Mouse (Mus musculus) heart, embryonic 13.5 days (tissue): ENCODE results near the gene Tm4sf5. TPM values are rescaled to one million over a fixed set of nuclear protein-coding genes. Genes with fewer than 3 reads are reported as not detected.
A peak's percentile ranks its signal among the peaks of the same experiment; 100 is the strongest.
"Not testable (repeated sequence)": the region's sequence is repeated elsewhere in the genome, so short reads cannot be mapped to it uniquely, and the experiment has no call there.

Source experiments
- ATAC-seq: fragments of 200-750 bp; cut with Nextera tagmentation; 2 replicates; pipeline ENCODE4 v1.8.0; 2017; ENCODE audit warnings: moderate TSS enrichment; ENCODE audit not compliant: insufficient number of reproducible peaks, low FRiP score, low TSS enrichment; ENCODE audit errors: extremely low read depth
- H3K27ac ChIP-seq: fragments of 300-500 bp; sonication (generic); replicated peaks from 2 replicates; pipeline ENCODE4 v1.5.1; 2015; ENCODE audit warnings: moderate library complexity, mild to moderate bottlenecking, inconsistent platforms
- H3K27me3 ChIP-seq: fragments of 300-500 bp; sonication (generic); replicated peaks from 2 replicates; pipeline ENCODE4 v1.6.1; 2015; ENCODE audit warnings: mild to moderate bottlenecking, inconsistent platforms
- H3K36me3 ChIP-seq: fragments of 300-500 bp; sonication (generic); 2 replicates; pipeline ENCODE4 v1.6.1; 2015; ENCODE audit warnings: mild to moderate bottlenecking, inconsistent platforms
- H3K4me1 ChIP-seq: fragments of 300-500 bp; sonication (generic); 2 replicates; pipeline ENCODE4 v1.6.1; 2015; ENCODE audit warnings: inconsistent platforms
- H3K4me2 ChIP-seq: fragments of 300-500 bp; sonication (generic); 2 replicates; pipeline ENCODE4 v1.6.1; 2015; ENCODE audit warnings: inconsistent platforms, mild to moderate bottlenecking, moderate library complexity
- H3K4me3 ChIP-seq: fragments of 300-500 bp; sonication (generic); 2 replicates; pipeline ENCODE4 v1.5.1; 2015; ENCODE audit warnings: moderate library complexity, mild to moderate bottlenecking, inconsistent platforms
- H3K9ac ChIP-seq: fragments of 300-500 bp; sonication (generic); 2 replicates; pipeline ENCODE4 v1.6.1; 2015; ENCODE audit warnings: inconsistent platforms, mild to moderate bottlenecking, moderate library complexity
- H3K9me3 ChIP-seq: fragments of 300-500 bp; sonication (generic); 2 replicates; pipeline ENCODE4 v1.6.1; 2016; ENCODE audit warnings: inconsistent platforms
- WGBS: fragments of 180-500 bp; shearing (Covaris S2); methylation state at CpG from one replicate; pipeline ENCODE4 v1.1.7; 2015; ENCODE audit warnings: mixed read lengths; 5-methylcytosine and 5-hydroxymethylcytosine counted together
- polyA plus RNA-seq: library from polyadenylated mRNA; unstranded; fragments of >200 nt; fragmentation: Nextera tagmentation; extraction: Ambion mirVana; gene quantifications from 2 replicates; pipeline ENCODE4 v1.2.1, GENCODE M21; 2015

Tm4sf5 gene
- 8.4 and 8.5 TPM in 2 replicates for polyA plus RNA-seq

GRCm38 (mm10) chr11:70504970-70505369 lies at the start of gene Tm4sf5:
TSS of gene Tm4sf5 (plus strand) at chr11:70505244.
- H3K36me3 ChIP-seq = no peaks in the 10 kb centered on the region
- H3K4me2 ChIP-seq = no peak within 1 kb of the TSS
- H3K9me3 ChIP-seq = no peaks in the 10 kb centered on the region
- H3K4me1 ChIP-seq = peaks cover 3% of the 10 kb centered on the region; the same call in 1 of the 2 replicates
- H3K27ac ChIP-seq = no peak within 1 kb of the TSS
- H3K4me3 ChIP-seq = no peak within 1 kb of the TSS
- ATAC-seq = no peak
- H3K9ac ChIP-seq = no peak within 1 kb of the TSS
- peaks cover 40% of the 10 kb centered on the region for H3K27me3 ChIP-seq
- 41% methylated on average over 9 of the region's 9 CpGs for WGBS

- Histone ChIP-seq H3K4me1 (peaks cover 9% of the 10 kb centered on the region), H3K27me3 (peaks cover 45% of the 10 kb centered on the region), H3K27ac (0 out of 2 replicates have a peak within 1 kb of the TSS, but pooled peaks have one; percentile 29), H3K9ac (peak within 1 kb of the TSS; percentile 84), H3K4me2 (peak within 1 kb of the TSS; percentile 88), H3K9me3 (peaks cover 3% of the 10 kb centered on the region; the same call in 1 of the 2 replicates), H3K36me3 (peaks cover 14% of the 10 kb centered on the region), H3K4me3 (peak within 1 kb of the TSS; percentile 65)
- WGBS = 14% methylated on average over 32 of the region's 32 CpGs
- ATAC-seq = no peak
These were observed 46.1 kb upstream of the Tm4sf5 start, which contains the start of gene Zmynd15 for GRCm38 (mm10) chr11:70458688-70459600. TSS of gene Zmynd15 (plus strand) at chr11:70459433.

GRCm38 (mm10) chr11:70459601-70460101 lies 45.4 kb upstream of the Tm4sf5 start, which contains the start of gene Cxcl16:
TSS of gene Cxcl16 (minus strand) at chr11:70459984.
- H3K9me3 ChIP-seq = peaks cover 3% of the 10 kb centered on the region; the same call in 1 of the 2 replicates
- ATAC-seq = no peak
- H3K27me3 ChIP-seq = peaks cover 52% of the 10 kb centered on the region
- peaks cover 9% of the 10 kb centered on the region for H3K4me1 ChIP-seq
- H3K36me3 ChIP-seq = peaks cover 9% of the 10 kb centered on the region
- 0 out of 2 replicates have a peak within 1 kb of the TSS, but pooled peaks have one; percentile 29 for H3K27ac ChIP-seq
- H3K4me3 ChIP-seq = peak within 1 kb of the TSS; percentile 65
- 2% methylated on average over 30 of the region's 30 CpGs for WGBS
- peak within 1 kb of the TSS; percentile 84 for H3K9ac ChIP-seq
- peak within 1 kb of the TSS; percentile 88 for H3K4me2 ChIP-seq

GRCm38 (mm10) chr11:70463970-70464369 lies 41.1 kb upstream of the Tm4sf5 start:
- 63% methylated on average over 5 of the region's 5 CpGs for WGBS
- no peak for ATAC-seq
- H3K36me3 ChIP-seq = no peaks in the 10 kb centered on the region
- no peak overlapping the region for H3K4me3 ChIP-seq
- peaks cover 3% of the 10 kb centered on the region; the same call in 1 of the 2 replicates for H3K9me3 ChIP-seq
- H3K4me1 ChIP-seq = peaks cover 32% of the 10 kb centered on the region
- no peak overlapping the region for H3K27ac ChIP-seq
- no peak overlapping the region for H3K9ac ChIP-seq
- H3K27me3 ChIP-seq = peaks cover 73% of the 10 kb centered on the region
- no peak overlapping the region for H3K4me2 ChIP-seq

- Histone ChIP-seq H3K27me3 (peaks cover 67% of the 10 kb centered on the region), H3K4me1 (peaks cover 29% of the 10 kb centered on the region), H3K9ac (peak overlapping the region; percentile 74), H3K27ac (peak overlapping the region; percentile 63; the same call in 1 of the 2 replicates), H3K4me2 (peak overlapping the region; percentile 73), H3K36me3 (no peaks in the 10 kb centered on the region), H3K9me3 (peaks cover 3% of the 10 kb centered on the region; the same call in 1 of the 2 replicates), H3K4me3 (peak overlapping the region; percentile 48)
- WGBS = 21% methylated on average over 16 of the region's 16 CpGs
- no peak for ATAC-seq
These were observed 39.8 kb upstream of the Tm4sf5 start for GRCm38 (mm10) chr11:70465211-70465610.

- peaks cover 29% of the 10 kb centered on the region for H3K4me1 ChIP-seq
- peak overlapping the region; percentile 48 for H3K4me3 ChIP-seq
- H3K9ac ChIP-seq = peak overlapping the region; percentile 74
- H3K9me3 ChIP-seq = peaks cover 3% of the 10 kb centered on the region; the same call in 1 of the 2 replicates
- H3K36me3 ChIP-seq = no peaks in the 10 kb centered on the region
- H3K27ac ChIP-seq = peak overlapping the region; percentile 63
- H3K27me3 ChIP-seq = peaks cover 61% of the 10 kb centered on the region
- peak overlapping the region; percentile 73 for H3K4me2 ChIP-seq
- WGBS = 8% methylated on average over 23 of the region's 23 CpGs
- ATAC-seq = no peak
These were observed 39.2 kb upstream of the Tm4sf5 start for GRCm38 (mm10) chr11:70465824-70466223.

GRCm38 (mm10) chr11:70467902-70468619 lies 37.0 kb upstream of the Tm4sf5 start:
- H3K9me3 ChIP-seq = no peaks in the 10 kb centered on the region
- no peaks in the 10 kb centered on the region for H3K36me3 ChIP-seq
- H3K4me2 ChIP-seq = no peak overlapping the region
- peaks cover 29% of the 10 kb centered on the region for H3K4me1 ChIP-seq
- no peak for ATAC-seq
- 54% methylated on average over 5 of the region's 5 CpGs for WGBS
- H3K4me3 ChIP-seq = no peak overlapping the region
- H3K9ac ChIP-seq = no peak overlapping the region
- H3K27ac ChIP-seq = peak overlapping the region; percentile 82
- H3K27me3 ChIP-seq = peaks cover 43% of the 10 kb centered on the region

- peaks cover 26% of the 10 kb centered on the region for H3K27me3 ChIP-seq
- H3K9me3 ChIP-seq = no peaks in the 10 kb centered on the region
- H3K27ac ChIP-seq = peak overlapping the region; percentile 82
- no peak overlapping the region for H3K4me2 ChIP-seq
- H3K4me3 ChIP-seq = no peak overlapping the region
- H3K4me1 ChIP-seq = peaks cover 28% of the 10 kb centered on the region
- no peak for ATAC-seq
- no peak overlapping the region for H3K9ac ChIP-seq
- WGBS = 70% methylated on average over 3 of the region's 3 CpGs
- no peaks in the 10 kb centered on the region for H3K36me3 ChIP-seq
These were observed 35.3 kb upstream of the Tm4sf5 start for GRCm38 (mm10) chr11:70469764-70470163.

GRCm38 (mm10) chr11:70472716-70473115 lies 32.3 kb upstream of the Tm4sf5 start:
- no peak for ATAC-seq

GRCm38 (mm10) chr11:70473291-70473690 lies 31.8 kb upstream of the Tm4sf5 start:
- H3K27me3 ChIP-seq, H3K36me3 ChIP-seq, H3K4me1 ChIP-seq, H3K9me3 ChIP-seq, H3K9ac ChIP-seq, ATAC-seq, H3K4me2 ChIP-seq, H3K27ac ChIP-seq, H3K4me3 ChIP-seq: not testable (repeated sequence)
- WGBS = 81% methylated on average over 5 of the region's 5 CpGs

More at GRCm38 (mm10) chr11:70472716-70473115, 32.3 kb upstream of the Tm4sf5 start:
- Histone ChIP-seq H3K4me3 (no peak overlapping the region), H3K36me3 (no peaks in the 10 kb centered on the region), H3K4me1 (0 out of 2 replicates have a peak, but pooled peaks cover 2% of the 10 kb centered on the region), H3K9me3 (no peaks in the 10 kb centered on the region), H3K9ac (no peak overlapping the region), H3K4me2 (no peak overlapping the region), H3K27ac (no peak overlapping the region), H3K27me3 (no peaks in the 10 kb centered on the region)
